Mouse (Mus musculus) ovary, postnatal 36 days (tissue): Measurements from ENCODE around the gene Prph2.
A peak's percentile ranks its signal among the peaks of the same experiment; 100 is the strongest.

Experiments
- DNase-seq: peaks from one replicate; pipeline ENCODE4 v3.0.0; 2022; ENCODE audit warnings: low spot score, mixed read lengths

Prph2 gene

GRCm38 (mm10) chr17:46890843-46891594, 19.2 kb upstream of the Prph2 start:
- peak; percentile 53 for DNase-seq

- no peak for DNase-seq
Measured at GRCm38 (mm10) chr17:46895426-46895825, 14.8 kb upstream of the Prph2 start.

- no peak for DNase-seq
Measured at GRCm38 (mm10) chr17:46897221-46897950, 12.9 kb upstream of the Prph2 start.

- DNase-seq, result no peak
Measured at GRCm38 (mm10) chr17:46900941-46901340, 9.3 kb upstream of the Prph2 start.

- DNase-seq, result peak; percentile 63
Measured at GRCm38 (mm10) chr17:46903876-46904490, 6.3 kb upstream of the Prph2 start.

- no peak for DNase-seq
Measured at GRCm38 (mm10) chr17:46912331-46912730, 2.1 kb downstream of the Prph2 start.

GRCm38 (mm10) chr17:46915129-46915528, 4.9 kb downstream of the Prph2 start:
- DNase-seq, result no peak

- DNase-seq, result no peak
Measured at GRCm38 (mm10) chr17:46918951-46919350, 8.7 kb downstream of the Prph2 start.

GRCm38 (mm10) chr17:46920855-46921254, 10.6 kb downstream of the Prph2 start:
- no peak for DNase-seq

- no peak for DNase-seq
Measured at GRCm38 (mm10) chr17:46926192-46926591, 15.9 kb downstream of the Prph2 start.

GRCm38 (mm10) chr17:46926941-46927340, 16.7 kb downstream of the Prph2 start:
- DNase-seq, result no peak

GRCm38 (mm10) chr17:46927781-46928180, 17.5 kb downstream of the Prph2 start:
- no peak for DNase-seq

GRCm38 (mm10) chr17:46929277-46929676, 19.0 kb downstream of the Prph2 start:
- no peak for DNase-seq

- DNase-seq, result no peak
Measured at GRCm38 (mm10) chr17:46929897-46930296, 19.6 kb downstream of the Prph2 start.

- no peak for DNase-seq
Measured at GRCm38 (mm10) chr17:46932961-46933360, 22.7 kb downstream of the Prph2 start.

GRCm38 (mm10) chr17:46933557-46934348, 23.5 kb downstream of the Prph2 start:
- peak; percentile 55 for DNase-seq

GRCm38 (mm10) chr17:46940461-46940860, 30.2 kb downstream of the Prph2 start:
- DNase-seq, result no peak

- no peak for DNase-seq
Measured at GRCm38 (mm10) chr17:46942421-46942820, 32.2 kb downstream of the Prph2 start.

- DNase-seq, result no peak
Measured at GRCm38 (mm10) chr17:46946276-46946675, 36.0 kb downstream of the Prph2 start.

- no peak for DNase-seq
Measured at GRCm38 (mm10) chr17:46958045-46958444, 47.8 kb downstream of the Prph2 start.

GRCm38 (mm10) chr17:46960216-46960615, 50.0 kb downstream of the Prph2 start:
- DNase-seq, result no peak

GRCm38 (mm10) chr17:46962153-46962552, 51.9 kb downstream of the Prph2 start:
- no peak for DNase-seq
